Mouse (Mus musculus) adrenal gland, adult (tissue): ENCODE data around the gene Kcnk3.

Source experiments
- DNase-seq, 2 experiments: peaks; one replicate each; pipeline ENCODE4 v3.0.0; 2022 to 2023; ENCODE audit warnings: low spot score in 1 of 2; ENCODE audit not compliant: inconsistent age in 2 of 2

The Kcnk3 gene

GRCm38 (mm10) chr5:30667215-30667614, 79.2 kb downstream of the Kcnk3 start:
- no peak for DNase-seq

GRCm38 (mm10) chr5:30667686-30668085, 79.7 kb downstream of the Kcnk3 start:
- no peak for DNase-seq

- no peak for DNase-seq
These were observed 80.9 kb downstream of the Kcnk3 start for GRCm38 (mm10) chr5:30668637-30669495.

- no peak for DNase-seq
These were observed 81.5 kb downstream of the Kcnk3 start for GRCm38 (mm10) chr5:30669496-30669830.

GRCm38 (mm10) chr5:30670091-30670490, 82.1 kb downstream of the Kcnk3 start:
- no peak for DNase-seq

- DNase-seq, result no peak
These were observed 86.0 kb downstream of the Kcnk3 start for GRCm38 (mm10) chr5:30674001-30674400.
